Mouse (Mus musculus): Measurements from ENCODE around the gene Taf3.

- TF ChIP-seq CTCF (IDR thresholded peaks at IDR 0.05; ENCODE audit: low read depth, low read length) (no peak), TAL1 (conservative IDR thresholded peaks at IDR 0.05; ENCODE audit: low read depth, low read length) (no peak), GATA1 (IDR thresholded peaks at IDR 0.05; ENCODE audit: borderline replicate concordance, low read length) (no peak), POLR2AphosphoS5 (IDR thresholded peaks at IDR 0.05; ENCODE audit: insufficient replicate concordance, low read depth, low read length) (no peak), GATA2 (IDR thresholded peaks at IDR 0.05; ENCODE audit: borderline replicate concordance, low read depth, low read length) (no peak)
Observed at GRCm38 (mm10) chr2:10001591-10001990, 46.8 kb downstream of the Taf3 start.

Measured in G1E (cell line).